18 mouse cellular contexts compared by ENCODE assay signal in the genomic region with DNA sequence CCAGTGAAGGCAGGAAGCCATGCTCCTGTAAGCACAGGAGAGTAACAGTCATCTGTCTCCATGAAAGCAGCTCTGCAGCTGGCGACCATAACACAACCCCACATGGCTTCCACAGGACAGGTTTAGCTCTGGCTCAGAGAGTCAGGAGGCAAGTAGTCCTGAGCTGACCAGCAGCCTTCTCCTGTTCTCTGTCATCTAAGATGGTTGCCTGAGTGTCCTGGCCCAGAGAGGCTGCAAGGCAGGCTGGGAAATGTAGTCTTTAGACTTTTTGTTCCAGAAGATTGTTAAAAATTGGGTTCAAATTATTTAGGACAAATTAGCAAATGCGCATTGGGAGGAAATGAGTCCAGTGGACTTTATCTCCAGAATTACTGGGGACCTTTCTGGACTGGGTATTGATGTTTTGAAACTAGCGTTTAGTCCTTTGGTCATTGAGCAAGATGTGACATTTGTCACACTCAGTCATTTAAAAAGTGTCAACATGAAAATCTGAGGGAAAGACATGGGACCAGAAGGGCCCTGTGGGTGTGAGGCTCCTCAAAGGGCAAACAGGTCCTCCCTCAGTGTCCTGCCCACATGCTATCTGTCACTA. TPM values are rescaled to one million over a fixed set of nuclear protein-coding genes. Genes with fewer than 3 reads are reported as not detected.
A peak's percentile ranks its signal among the peaks of the same experiment; 100 is the strongest.
DNase-seq lines count a peak whose midpoint lies in the region; ATAC-seq and TF ChIP-seq lines count a peak whose summit lies in the region.
"Had no signal": no experiment of that assay in that cellular context is flagged by ENCODE, and none has a peak within 500 bp of the region (broad histone marks: within the 10 kb centered on the region; RNA-seq: fewer than 3 reads in every experiment).

No protein-coding gene starts in this region.

- peak; percentile 14 to 38 for DNase-seq in adrenal gland, postnatal 36 days
- DNase-seq in adrenal gland, adult 18-20 months (ENCODE audit: low spot score in 2 of 2), result no peak
- DNase-seq in left cerebral cortex, adult 2 months (ENCODE audit: extremely low spot score in 1 of 2, low spot score in 2 of 2), result no peak
- DNase-seq in left cerebral cortex, postnatal 10 days (ENCODE audit: extremely low spot score in 1 of 2, low spot score in 2 of 2), result no peak
- peak; percentile 38 for DNase-seq in 3T3-L1 (ENCODE audit: low read depth, low spot score)
- DNase-seq in cerebellum, adult 8-10 months, result peak; percentile 37
- DNase-seq in ovary, adult 18-20 months (ENCODE audit: low spot score), result no peak
- DNase-seq: B cell, adult 2 months; embryo, embryonic 11 days; kidney, postnatal 14 days; lung, adult 2 months had no signal

- no peak overlapping the region for H3K9ac ChIP-seq in forebrain, embryonic 13.5 days
- H3K9ac ChIP-seq: forebrain, embryonic 15.5 days; heart, embryonic 12.5 days had no signal

- no peaks in the 10 kb centered on the region for H3K9me3 ChIP-seq in forebrain, embryonic 13.5 days (replicated peaks)
- H3K9me3 ChIP-seq: forebrain, embryonic 15.5 days; G1E; heart, embryonic 12.5 days; limb, embryonic 10.5 days had no signal

- ATAC-seq in forebrain, embryonic 13.5 days, result no peak
- ATAC-seq: forebrain, embryonic 15.5 days; intestine, postnatal 0 days had no signal

- no peak for TF ChIP-seq CTCF in left cerebral cortex, adult 2 months (IDR thresholded peaks at IDR 0.05)

- no peaks in the 10 kb centered on the region for H3K36me3 ChIP-seq in forebrain, embryonic 13.5 days (ENCODE audit: poor library complexity, severe bottlenecking)
- H3K36me3 ChIP-seq: forebrain, embryonic 15.5 days; heart, embryonic 12.5 days; limb, embryonic 10.5 days had no signal

- 89% methylated on average over 3 of the region's 3 CpGs for WGBS in forebrain, embryonic 13.5 days

- intact Hi-C loops in left cerebral cortex, adult 2 months (cut with DNase I), result loop anchor here (2.0 to 10.0 kb wide), 3 partner anchors 194 to 648 kb away; no protein-coding TSS in a partner anchor
- intact Hi-C loops in left cerebral cortex, postnatal 10 days (cut with DNase I), result loop anchor here (5.0 to 10.0 kb wide), 2 partner anchors 196 to 488 kb away; partner anchors contain the start of gene Cpeb4

- no peaks in the 10 kb centered on the region for H3K27me3 ChIP-seq in forebrain, embryonic 13.5 days
- H3K27me3 ChIP-seq: forebrain, embryonic 15.5 days; heart, embryonic 12.5 days had no signal

- H3K4me1 ChIP-seq in forebrain, embryonic 13.5 days, result peaks cover 12% of the 10 kb centered on the region

- H3K27ac ChIP-seq in left cerebral cortex, adult 2 months, result peak overlapping the region; percentile 60
- no peak overlapping the region for H3K27ac ChIP-seq in forebrain, embryonic 13.5 days
- H3K27ac ChIP-seq: forebrain, embryonic 15.5 days; limb, embryonic 10.5 days had no signal

- no peak overlapping the region for H3K4me2 ChIP-seq in forebrain, embryonic 13.5 days
- H3K4me2 ChIP-seq: forebrain, embryonic 15.5 days; heart, embryonic 12.5 days had no signal

- no peak overlapping the region for H3K4me3 ChIP-seq in left cerebral cortex, adult 2 months
- H3K4me3 ChIP-seq in forebrain, embryonic 13.5 days, result no peak overlapping the region
- H3K4me3 ChIP-seq: forebrain, embryonic 15.5 days; heart, embryonic 12.5 days; limb, embryonic 10.5 days; myocyte had no signal

RNA-seq across cellular contexts. Expression of gene Bod1, which starts 5.1 kb away (rescaled TPM):
- 10 to 100 TPM; 64.4 to 73.4 TPM for total RNA-seq in adrenal gland, postnatal 36 days (2021)
- total RNA-seq in adrenal gland, adult 18-20 months (2021), result 10 to 100 TPM; 60.1 to 66.9 TPM
- total RNA-seq in left cerebral cortex, adult 2 months (2021), result 100 to 1,000 TPM; 100 to 101 TPM
- 10 to 100 TPM; 91.6 to 92.2 TPM for total RNA-seq in left cerebral cortex, postnatal 10 days (2021)
- 153 and 157 TPM in 2 replicates for polyA plus RNA-seq in forebrain, embryonic 13.5 days (2015; fragmentation: Nextera tagmentation; extraction: Ambion mirVana)

Comparison
In these comparisons a context has a peak if more than half of its experiments do, and no peak if none do; other contexts are left out.
1. DNase-seq: peak in adrenal gland, postnatal 36 days (2 of 2), 3T3-L1 (single experiment) and cerebellum, adult 8-10 months (single experiment); none in adrenal gland, adult 18-20 months (0 of 2), left cerebral cortex, adult 2 months (0 of 2), left cerebral cortex, postnatal 10 days (0 of 2) and ovary, adult 18-20 months (single experiment).